Comparison of ENCODE assay signal across 8 mouse cellular contexts in the genomic region with DNA sequence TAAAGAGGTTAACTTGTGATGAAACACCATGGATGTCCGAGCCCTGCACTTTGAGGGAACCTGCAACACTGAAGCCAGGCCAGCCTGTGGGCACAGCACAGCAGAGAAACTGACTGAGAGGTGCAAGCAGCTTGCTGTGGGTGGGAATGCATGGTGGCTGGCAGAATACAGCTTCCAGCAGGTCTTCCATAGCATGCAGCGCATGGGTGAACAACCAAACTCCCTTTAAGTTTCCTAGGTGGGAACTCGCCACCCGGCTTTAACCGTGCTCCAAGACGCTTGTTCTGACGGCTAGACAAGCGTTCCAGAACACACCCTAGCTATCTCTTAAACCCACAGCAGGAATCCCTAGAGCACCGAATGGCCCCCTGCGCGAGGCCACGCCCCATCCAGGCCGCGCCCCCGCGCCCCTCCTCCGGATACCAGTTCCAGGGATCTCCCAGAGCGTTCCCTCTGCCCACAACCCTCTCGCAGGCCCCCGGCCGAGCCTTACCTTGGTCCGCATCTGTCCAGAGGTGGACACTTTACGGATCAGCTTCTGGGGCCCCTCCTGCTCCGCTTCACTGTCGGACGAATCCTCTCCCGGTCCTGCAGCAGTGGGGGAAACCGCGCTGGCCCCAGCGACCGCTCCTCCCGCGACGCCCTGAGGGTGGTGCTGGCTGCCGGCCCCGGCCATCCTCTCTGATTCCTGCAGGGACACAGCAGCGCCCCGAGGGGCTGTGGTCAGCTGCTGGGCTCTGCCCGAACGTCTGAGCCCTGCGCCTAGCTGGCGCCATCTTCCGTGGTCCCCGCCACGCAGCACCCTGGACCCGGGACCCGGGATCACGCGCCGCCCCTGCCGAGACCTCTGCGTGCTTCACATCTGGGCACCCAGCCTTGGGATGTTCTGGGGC. TPM values are rescaled to one million over a fixed set of nuclear protein-coding genes. Genes with fewer than 3 reads are reported as not detected.
DNase-seq lines count a peak whose midpoint lies in the region; ATAC-seq and TF ChIP-seq lines count a peak whose summit lies in the region.

No protein-coding gene starts in this region.

- H3K4me1 ChIP-seq in heart, adult 2 months (ENCODE audit: control insufficient read depth, insufficient read depth, low read length): peaks cover 3% of the 10 kb centered on the region
- no peaks in the 10 kb centered on the region for H3K4me1 ChIP-seq in intestine, postnatal 0 days (replicated peaks; ENCODE audit: control insufficient read depth, insufficient read depth, low read length)
- peaks cover 6% of the 10 kb centered on the region for H3K4me1 ChIP-seq in liver, adult 2 months (ENCODE audit: control insufficient read depth, insufficient read depth, low read length)
- peaks cover 13% of the 10 kb centered on the region for H3K4me1 ChIP-seq in midbrain, embryonic 15.5 days
- H3K4me1 ChIP-seq in stomach, postnatal 0 days (replicated peaks; ENCODE audit: control insufficient read depth, insufficient read depth): no peaks in the 10 kb centered on the region; the same call in 1 of the 2 replicates

- ATAC-seq in intestine, postnatal 0 days: no peak
- peak; percentile 80 for ATAC-seq in midbrain, embryonic 15.5 days (replicated peaks)
- peak; percentile 67; the same call in 1 of the 2 replicates for ATAC-seq in stomach, postnatal 0 days (ENCODE audit: low FRiP score, low TSS enrichment)

- WGBS in heart, adult 2 months: 3% methylated on average over 52 of the region's 52 CpGs
- WGBS in intestine, postnatal 0 days: 2% methylated on average over 52 of the region's 52 CpGs
- 4% methylated on average over 52 of the region's 52 CpGs for WGBS in liver, adult 2 months
- under 1% methylated on average over 52 of the region's 52 CpGs for WGBS in midbrain, embryonic 15.5 days
- 2% methylated on average over 52 of the region's 52 CpGs for WGBS in stomach, postnatal 0 days

- intact Hi-C loops in heart, adult 2 months (cut with DNase I): loop anchor here (2.0 kb wide), 2 partner anchors 46 to 124 kb away; a partner anchor contains a TSS

- peak; percentile 27 to 43 for DNase-seq in B cell, adult 2 months
- DNase-seq in adrenal gland, adult 8-10 months: peak; percentile 36
- peak; percentile 82 for DNase-seq in embryo, embryonic 9.5 days (ENCODE audit: extremely low spot score)
- peak; percentile 75 to 78 for DNase-seq in heart, adult 2 months
- no peak for DNase-seq in liver, adult 2 months (ENCODE audit: extremely low read depth, low read depth, low spot score)
- peak; percentile 46 for DNase-seq in stomach, postnatal 0 days (ENCODE audit: low spot score)

- peak overlapping the region; percentile 50 for H3K4me3 ChIP-seq in heart, adult 2 months
- peak overlapping the region; percentile 48 for H3K4me3 ChIP-seq in intestine, postnatal 0 days (ENCODE audit: low read depth, low read length)
- H3K4me3 ChIP-seq in liver, adult 2 months (ENCODE audit: insufficient read depth, low read depth, low read length): peak overlapping the region; percentile 79
- H3K4me3 ChIP-seq in midbrain, embryonic 15.5 days: peak overlapping the region; percentile 64
- H3K4me3 ChIP-seq in stomach, postnatal 0 days (ENCODE audit: low read depth, low read length): peak overlapping the region; percentile 60

- no peaks in the 10 kb centered on the region for H3K27me3 ChIP-seq in heart, adult 2 months (ENCODE audit: control insufficient read depth, insufficient read depth, low read length)
- no peaks in the 10 kb centered on the region for H3K27me3 ChIP-seq in intestine, postnatal 0 days (replicated peaks; ENCODE audit: control insufficient read depth, insufficient read depth, low read length)
- H3K27me3 ChIP-seq in liver, adult 2 months (ENCODE audit: control insufficient read depth, insufficient read depth, low read length): no peaks in the 10 kb centered on the region
- H3K27me3 ChIP-seq in midbrain, embryonic 15.5 days (replicated peaks): peaks cover 6% of the 10 kb centered on the region
- H3K27me3 ChIP-seq in stomach, postnatal 0 days (ENCODE audit: control insufficient read depth, insufficient read depth, low read length): no peaks in the 10 kb centered on the region

- TF ChIP-seq EP300 in heart, adult 2 months (IDR thresholded peaks at IDR 0.05; ENCODE audit: insufficient read depth, low read depth, low read length): no peak
- TF ChIP-seq EP300 in stomach, postnatal 0 days (optimal IDR thresholded peaks at IDR 0.05): no peak

- no peaks in the 10 kb centered on the region for H3K9me3 ChIP-seq in intestine, postnatal 0 days (ENCODE audit: control insufficient read depth)
- H3K9me3 ChIP-seq in midbrain, embryonic 15.5 days: no peaks in the 10 kb centered on the region
- H3K9me3 ChIP-seq in stomach, postnatal 0 days (ENCODE audit: control insufficient read depth, low read length): no peaks in the 10 kb centered on the region

- H3K27ac ChIP-seq in heart, adult 2 months: peak overlapping the region; percentile 75
- peak overlapping the region; percentile 21; the same call in 1 of the 2 replicates for H3K27ac ChIP-seq in intestine, postnatal 0 days (ENCODE audit: low read depth, low read length)
- H3K27ac ChIP-seq in liver, adult 2 months (replicated peaks; ENCODE audit: insufficient read depth, low read depth, low read length): no peak overlapping the region
- no peak overlapping the region for H3K27ac ChIP-seq in midbrain, embryonic 15.5 days
- peak overlapping the region; percentile 61; the same call in 1 of the 2 replicates for H3K27ac ChIP-seq in stomach, postnatal 0 days (replicated peaks)

- peak overlapping the region; percentile 79 for H3K9ac ChIP-seq in heart, adult 2 months (ENCODE audit: low read depth, low read length)
- peak overlapping the region; percentile 35; the same call in 1 of the 2 replicates for H3K9ac ChIP-seq in intestine, postnatal 0 days (ENCODE audit: low read depth, low read length)
- peak overlapping the region; percentile 74 for H3K9ac ChIP-seq in liver, adult 2 months (ENCODE audit: low read depth, low read length)
- H3K9ac ChIP-seq in midbrain, embryonic 15.5 days: peak overlapping the region; percentile 64
- peak overlapping the region; percentile 67 for H3K9ac ChIP-seq in stomach, postnatal 0 days (ENCODE audit: low read length)

- peak; percentile 62 for TF ChIP-seq CTCF in heart, adult 2 months (IDR thresholded peaks at IDR 0.05)
- peak; percentile 57 for TF ChIP-seq CTCF in intestine, postnatal 0 days (IDR thresholded peaks at IDR 0.05; ENCODE audit: low read depth)
- 0 out of 2 replicates have a peak, but pooled peaks have one; percentile 18 for TF ChIP-seq CTCF in liver, adult 2 months (IDR thresholded peaks at IDR 0.05; ENCODE audit: low read depth, low read length)
- peak; percentile 55 for TF ChIP-seq CTCF in stomach, postnatal 0 days (IDR thresholded peaks at IDR 0.05; ENCODE audit: low read depth)

- no peaks in the 10 kb centered on the region; the same call in 1 of the 2 replicates for H3K79me2 ChIP-seq in heart, adult 2 months (replicated peaks; ENCODE audit: control insufficient read depth, insufficient read depth, low read length)
- no peaks in the 10 kb centered on the region; the same call in 1 of the 2 replicates for H3K79me2 ChIP-seq in liver, adult 2 months (ENCODE audit: control insufficient read depth, insufficient read depth, low read length)

- peak overlapping the region; percentile 87 for H3K4me2 ChIP-seq in intestine, postnatal 0 days (replicated peaks; ENCODE audit: low read depth)
- H3K4me2 ChIP-seq in midbrain, embryonic 15.5 days: peak overlapping the region; percentile 97
- peak overlapping the region; percentile 92 for H3K4me2 ChIP-seq in stomach, postnatal 0 days (replicated peaks; ENCODE audit: low read depth)

- H3K36me3 ChIP-seq in heart, adult 2 months (ENCODE audit: control insufficient read depth, insufficient read depth, low read length): no peaks in the 10 kb centered on the region
- no peaks in the 10 kb centered on the region for H3K36me3 ChIP-seq in intestine, postnatal 0 days (ENCODE audit: control insufficient read depth, insufficient read depth)
- no peaks in the 10 kb centered on the region for H3K36me3 ChIP-seq in liver, adult 2 months (ENCODE audit: control insufficient read depth, insufficient read depth, low read length)
- no peaks in the 10 kb centered on the region for H3K36me3 ChIP-seq in midbrain, embryonic 15.5 days (replicated peaks)
- H3K36me3 ChIP-seq in stomach, postnatal 0 days (ENCODE audit: control insufficient read depth, insufficient read depth, low read length): no peaks in the 10 kb centered on the region

- peak; percentile 39; the same call in 1 of the 2 replicates for TF ChIP-seq POLR2A in heart, adult 2 months (IDR thresholded peaks at IDR 0.05; ENCODE audit: insufficient read depth, low read depth, low read length)
- TF ChIP-seq POLR2A in liver, adult 2 months (IDR thresholded peaks at IDR 0.05; ENCODE audit: extremely low read depth, insufficient read depth, low read length): no peak

RNA-seq across cellular contexts. Expression of a gene that starts 7.9 kb away (rescaled TPM):
- total RNA-seq in adrenal gland, adult 8-10 months (2022): 10 to 100 TPM in 2 of 4 experiments, 1 to 10 TPM in 2; 5.9 to 18.9 (median 10.0) TPM
- 1 to 10 TPM; 6.2 to 6.3 TPM for total RNA-seq in heart, adult 2 months (2021)
- polyA plus RNA-seq in heart, adult 2 months (2012; rRNA removed): 1.1 and 2.1 TPM in 2 replicates
- 0.94 and 0.99 TPM in 2 replicates for polyA plus RNA-seq in intestine, postnatal 0 days (2015; fragmentation: Nextera tagmentation; extraction: Ambion mirVana)
- 1.7 and 1.8 TPM in 2 replicates for total RNA-seq in liver, adult 2 months (2014; rRNA removed)
- polyA plus RNA-seq in liver, adult 2 months (2012; rRNA removed): 0.14 and 0.24 TPM in 2 replicates
- 2.8 and 3.1 TPM in 2 replicates for polyA plus RNA-seq in midbrain, embryonic 15.5 days (2015; fragmentation: Nextera tagmentation; extraction: Ambion mirVana)
- polyA plus RNA-seq in stomach, postnatal 0 days (2015; fragmentation: Nextera tagmentation; extraction: Ambion mirVana): 0.76 and 0.86 TPM in 2 replicates

Comparison
In these comparisons a context has a peak if more than half of its experiments do, and no peak if none do; other contexts are left out.
1. H3K27ac ChIP-seq: peak in heart, adult 2 months (single experiment), intestine, postnatal 0 days (single experiment) and stomach, postnatal 0 days (single experiment); none in liver, adult 2 months (single experiment) and midbrain, embryonic 15.5 days (single experiment).
2. Peak in every context shown above with its lines, with median percentiles within 50 percentile points of each other: H3K4me3 ChIP-seq, H3K9ac ChIP-seq, CTCF ChIP-seq and H3K4me2 ChIP-seq.